Mouse (Mus musculus): ENCODE measurements at regions not wholly inside any gene's neighbourhood (a gene's known extent, or its start where the extent isn't known, plus 50 kb on each side); places are given as distances from the start of the nearest gene placed in this dataset.

DNA sequence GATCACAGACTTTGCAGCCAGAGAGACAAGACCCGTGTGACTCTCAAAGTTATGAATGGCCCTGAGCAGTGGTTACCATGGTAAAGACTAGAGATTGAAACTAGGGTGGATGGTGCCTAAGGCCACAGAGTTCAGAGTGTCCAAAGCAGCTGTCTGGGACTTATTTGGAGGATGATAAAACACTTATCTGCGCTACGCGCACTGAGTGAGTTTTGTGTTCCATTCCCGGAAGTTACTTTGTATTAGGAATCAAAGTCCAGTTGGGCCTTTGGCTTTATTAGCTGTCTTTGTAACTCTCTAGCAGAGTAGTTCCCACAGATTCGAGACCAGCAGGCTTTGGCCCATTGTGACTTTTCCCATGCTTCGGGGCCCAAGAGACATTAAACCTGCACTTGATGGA, 335.9 kb downstream of the Ets1 start:
- Histone ChIP-seq H3K9me3 (ENCODE audit: control insufficient read depth, low read length) (no peaks in the 10 kb centered on the region), H3K9ac (ENCODE audit: low read depth, low read length) (no peak overlapping the region), H3K4me2 (ENCODE audit: low read depth, low read length) (no peak overlapping the region), H3K27ac (replicated peaks; ENCODE audit: low read depth, low read length) (no peak overlapping the region), H3K4me3 (ENCODE audit: low read depth, low read length) (no peak overlapping the region), H3K36me3 (ENCODE audit: control insufficient read depth, insufficient read depth, low read length) (no peaks in the 10 kb centered on the region), H3K27me3 (replicated peaks; ENCODE audit: control insufficient read depth, insufficient read depth, low read length) (no peaks in the 10 kb centered on the region), H3K4me1 (ENCODE audit: control insufficient read depth, insufficient read depth, low read length) (peaks cover 8% of the 10 kb centered on the region; the same call in 1 of the 2 replicates)
- no peak for ATAC-seq (ENCODE audit: low read depth)
- peak; percentile 30 for DNase-seq (ENCODE audit: low spot score)
- 77% methylated on average over 7 of the region's 7 CpGs for WGBS

DNA sequence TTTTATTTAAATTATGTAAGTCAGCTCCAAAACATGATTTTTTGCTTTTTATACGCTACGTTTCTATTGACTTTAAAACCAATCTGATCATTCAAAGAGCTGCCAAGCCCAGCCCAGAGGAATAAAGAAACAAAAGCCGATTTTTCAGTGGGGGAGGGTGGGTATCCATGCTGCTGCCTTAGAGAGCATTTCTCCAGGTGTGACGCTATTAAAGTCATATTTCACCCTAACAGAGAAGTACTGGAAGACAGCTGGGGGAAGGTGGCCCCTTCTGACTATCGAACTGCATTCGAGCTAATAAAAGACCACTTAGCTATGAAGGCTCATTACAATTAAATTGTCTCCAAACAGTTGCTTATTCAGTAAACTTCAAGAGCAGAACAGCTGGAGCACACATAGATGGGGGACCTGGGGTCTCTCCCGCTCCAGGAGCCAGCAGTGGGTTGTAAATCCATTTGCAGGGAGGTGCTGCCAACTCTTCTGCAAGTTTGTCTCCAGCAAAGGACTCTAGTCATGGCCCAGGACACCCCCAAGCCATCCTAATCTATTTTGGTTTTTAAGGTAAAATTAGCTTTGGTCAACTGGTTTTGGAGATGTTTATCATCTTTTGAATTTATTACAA, 336.5 kb downstream of the Ets1 start:
- H3K27me3 ChIP-seq (replicated peaks; ENCODE audit: control insufficient read depth, insufficient read depth, low read length): no peaks in the 10 kb centered on the region
- DNase-seq (ENCODE audit: low spot score) (peak; percentile 29), ATAC-seq (ENCODE audit: low read depth) (no peak)
- no peak overlapping the region for H3K9ac ChIP-seq (ENCODE audit: low read depth, low read length)
- 62% methylated on average over 7 of the region's 7 CpGs for WGBS
- H3K9me3 ChIP-seq (ENCODE audit: control insufficient read depth, low read length): no peaks in the 10 kb centered on the region
- H3K4me2 ChIP-seq (ENCODE audit: low read depth, low read length): no peak overlapping the region
- no peak overlapping the region for H3K27ac ChIP-seq (replicated peaks; ENCODE audit: low read depth, low read length)
- H3K4me1 ChIP-seq (ENCODE audit: control insufficient read depth, insufficient read depth, low read length): peaks cover 8% of the 10 kb centered on the region; the same call in 1 of the 2 replicates
- H3K4me3 ChIP-seq (ENCODE audit: low read depth, low read length): no peak overlapping the region
- H3K36me3 ChIP-seq (ENCODE audit: control insufficient read depth, insufficient read depth, low read length): no peaks in the 10 kb centered on the region

DNA sequence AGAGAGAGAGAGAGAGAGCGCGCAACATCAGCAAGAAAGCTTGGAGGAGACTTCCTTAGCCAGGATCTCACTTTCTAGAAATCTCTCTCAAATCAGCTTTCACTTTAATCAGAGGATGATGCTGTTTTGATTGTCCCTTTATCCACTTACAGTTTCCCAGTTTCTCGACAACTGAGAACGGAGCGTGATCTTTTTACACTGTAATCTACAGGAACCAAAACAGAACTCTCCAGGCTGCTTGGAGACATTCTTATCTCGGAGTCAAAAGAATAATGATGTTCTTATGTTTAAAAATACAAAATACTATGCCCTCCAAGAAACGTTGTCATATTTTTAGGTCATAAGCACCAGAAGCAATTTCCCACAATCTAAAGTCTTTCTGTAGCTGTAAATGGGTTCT, 341.7 kb downstream of the Ets1 start:
- Histone ChIP-seq H3K27me3 (replicated peaks; ENCODE audit: control insufficient read depth, insufficient read depth, low read length) (no peaks in the 10 kb centered on the region), H3K27ac (replicated peaks; ENCODE audit: low read depth, low read length) (no peak overlapping the region), H3K9me3 (ENCODE audit: control insufficient read depth, low read length) (no peaks in the 10 kb centered on the region), H3K4me1 (ENCODE audit: control insufficient read depth, insufficient read depth, low read length) (0 out of 2 replicates have a peak, but pooled peaks cover 4% of the 10 kb centered on the region), H3K4me2 (ENCODE audit: low read depth, low read length) (no peak overlapping the region), H3K36me3 (ENCODE audit: control insufficient read depth, insufficient read depth, low read length) (no peaks in the 10 kb centered on the region), H3K9ac (ENCODE audit: low read depth, low read length) (no peak overlapping the region), H3K4me3 (ENCODE audit: low read depth, low read length) (no peak overlapping the region)
- ATAC-seq (ENCODE audit: low read depth) (no peak), DNase-seq (ENCODE audit: low spot score) (no peak)
- WGBS: 67% methylated on average over 7 of the region's 7 CpGs

DNA sequence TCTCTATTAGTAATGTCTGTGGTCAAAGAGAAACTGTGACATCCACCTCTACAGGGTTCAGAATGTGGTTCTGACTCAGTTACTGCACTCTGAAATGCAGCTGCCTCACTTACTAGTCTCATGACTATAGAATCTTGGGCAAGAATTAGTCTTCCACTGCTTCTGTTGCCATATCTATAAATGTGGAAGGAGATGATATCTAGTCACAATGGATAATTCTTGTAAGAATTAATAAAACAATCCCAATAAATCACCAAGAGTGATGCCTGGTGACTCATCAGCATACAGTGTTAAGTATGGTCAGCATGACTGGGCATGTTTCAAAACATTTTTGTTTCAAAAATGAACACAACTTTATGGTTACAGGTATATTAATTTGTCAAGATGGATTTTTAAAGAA, 344.8 kb downstream of the Ets1 start:
- ATAC-seq (ENCODE audit: low read depth) (no peak), DNase-seq (ENCODE audit: low spot score) (no peak)
- Histone ChIP-seq H3K27me3 (replicated peaks; ENCODE audit: control insufficient read depth, insufficient read depth, low read length) (no peaks in the 10 kb centered on the region), H3K4me3 (ENCODE audit: low read depth, low read length) (no peak overlapping the region), H3K4me1 (ENCODE audit: control insufficient read depth, insufficient read depth, low read length) (0 out of 2 replicates have a peak, but pooled peaks cover 4% of the 10 kb centered on the region), H3K36me3 (ENCODE audit: control insufficient read depth, insufficient read depth, low read length) (no peaks in the 10 kb centered on the region), H3K9me3 (ENCODE audit: control insufficient read depth, low read length) (no peaks in the 10 kb centered on the region), H3K27ac (replicated peaks; ENCODE audit: low read depth, low read length) (no peak overlapping the region), H3K4me2 (ENCODE audit: low read depth, low read length) (no peak overlapping the region), H3K9ac (ENCODE audit: low read depth, low read length) (no peak overlapping the region)

DNA sequence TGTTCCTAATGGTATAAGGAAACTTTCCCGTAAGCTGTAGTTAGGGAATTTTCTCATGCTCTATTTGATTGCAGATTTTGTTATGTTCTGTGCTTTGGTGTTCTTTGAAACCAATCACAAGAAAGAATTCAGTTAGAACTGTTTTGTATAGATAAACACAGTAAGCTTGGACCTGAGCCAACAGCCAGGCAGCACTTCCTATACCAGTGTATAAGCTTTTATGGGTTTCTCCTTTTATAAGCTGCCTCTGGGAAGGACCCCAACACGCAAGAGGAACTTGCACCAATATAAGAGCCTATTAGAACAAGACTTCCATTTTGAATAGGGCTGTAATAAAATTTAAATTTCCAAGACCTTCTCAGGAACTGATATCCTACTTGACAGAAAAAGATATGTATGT, 347.2 kb downstream of the Ets1 start:
- H3K27ac ChIP-seq (replicated peaks; ENCODE audit: low read depth, low read length): no peak overlapping the region
- WGBS: 58% methylated on average over 2 of the region's 2 CpGs
- H3K27me3 ChIP-seq (replicated peaks; ENCODE audit: control insufficient read depth, insufficient read depth, low read length): no peaks in the 10 kb centered on the region
- H3K36me3 ChIP-seq (ENCODE audit: control insufficient read depth, insufficient read depth, low read length): no peaks in the 10 kb centered on the region
- ATAC-seq (ENCODE audit: low read depth): no peak
- no peak for DNase-seq (ENCODE audit: low spot score)
- peaks cover 24% of the 10 kb centered on the region for H3K4me1 ChIP-seq (ENCODE audit: control insufficient read depth, insufficient read depth, low read length)
- no peak overlapping the region for H3K4me2 ChIP-seq (ENCODE audit: low read depth, low read length)
- H3K4me3 ChIP-seq (ENCODE audit: low read depth, low read length): no peak overlapping the region
- H3K9me3 ChIP-seq (ENCODE audit: control insufficient read depth, low read length): no peaks in the 10 kb centered on the region
- no peak overlapping the region for H3K9ac ChIP-seq (ENCODE audit: low read depth, low read length)

DNA sequence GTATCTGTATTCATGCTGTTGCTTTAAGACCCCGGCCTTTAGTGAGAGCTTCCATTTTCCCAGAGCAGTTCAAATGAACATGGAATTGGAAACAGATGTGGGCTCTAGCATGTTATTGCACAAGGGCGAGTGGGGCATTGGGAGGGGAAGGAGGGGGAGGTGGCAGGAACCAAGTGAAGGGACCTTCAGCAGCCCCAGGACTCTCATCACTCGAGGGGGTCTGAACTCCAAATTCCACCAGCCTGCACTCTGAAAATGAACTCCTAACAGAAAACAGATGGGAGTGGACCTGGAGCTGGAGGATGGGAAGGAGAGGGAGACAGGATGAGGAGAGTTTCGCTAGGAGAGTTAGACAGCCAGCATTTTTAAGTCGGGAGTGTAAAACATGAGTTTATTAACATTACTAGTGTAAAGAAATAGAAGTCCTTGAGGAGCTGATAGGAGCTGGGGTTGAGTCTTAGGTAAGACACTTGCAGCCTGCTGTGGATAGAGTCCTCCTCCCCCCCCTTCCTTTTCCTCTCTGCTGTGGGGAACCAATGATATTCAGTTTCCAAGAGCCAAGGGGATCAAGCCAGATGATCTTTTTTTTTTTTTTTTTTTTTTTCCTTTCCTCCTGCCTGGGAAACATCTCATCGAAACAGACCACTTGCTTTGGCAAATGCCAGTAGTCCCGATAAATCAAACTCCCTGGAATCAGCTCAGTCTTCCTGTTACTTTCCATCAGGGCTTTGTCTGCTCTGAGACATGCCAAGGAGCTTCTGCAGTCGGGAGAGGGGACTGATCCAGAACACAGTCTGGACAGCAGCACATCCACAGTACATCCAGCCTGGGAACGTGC, 351.0 kb downstream of the Ets1 start:
- Histone ChIP-seq H3K27me3 (replicated peaks; ENCODE audit: control insufficient read depth, insufficient read depth, low read length) (no peaks in the 10 kb centered on the region), H3K4me2 (ENCODE audit: low read depth, low read length) (peak overlapping the region; percentile 46), H3K27ac (replicated peaks; ENCODE audit: low read depth, low read length) (peak overlapping the region; percentile 80), H3K4me3 (ENCODE audit: low read depth, low read length) (no peak overlapping the region), H3K36me3 (ENCODE audit: control insufficient read depth, insufficient read depth, low read length) (no peaks in the 10 kb centered on the region), H3K9ac (ENCODE audit: low read depth, low read length) (no peak overlapping the region), H3K4me1 (ENCODE audit: control insufficient read depth, insufficient read depth, low read length) (peaks cover 20% of the 10 kb centered on the region), H3K9me3 (ENCODE audit: control insufficient read depth, low read length) (no peaks in the 10 kb centered on the region)
- WGBS: 17% methylated on average over 9 of the region's 9 CpGs
- ATAC-seq (ENCODE audit: low read depth) (peak; percentile 83), DNase-seq (ENCODE audit: low spot score) (peak; percentile 90)

DNA sequence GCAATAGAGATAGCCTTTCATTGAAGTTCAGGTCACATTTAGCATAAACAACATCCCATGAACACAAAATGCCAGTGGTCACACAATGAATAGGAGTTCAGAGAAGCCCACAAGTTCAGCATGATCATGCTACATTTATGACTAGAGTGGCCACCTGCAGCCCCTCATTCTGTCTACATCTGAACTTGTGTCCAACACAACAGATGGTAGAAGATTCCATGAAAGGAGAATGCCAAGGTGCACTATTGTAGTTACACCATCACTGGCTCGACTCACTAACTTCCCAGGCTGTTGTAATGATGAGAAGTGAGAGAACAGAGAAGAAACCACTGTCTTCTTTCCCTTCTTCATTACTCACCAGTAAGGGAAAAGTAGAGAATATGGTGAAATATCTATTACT, 353.0 kb downstream of the Ets1 start:
- Histone ChIP-seq H3K4me1 (ENCODE audit: control insufficient read depth, insufficient read depth, low read length) (peaks cover 20% of the 10 kb centered on the region), H3K9me3 (ENCODE audit: control insufficient read depth, low read length) (no peaks in the 10 kb centered on the region), H3K9ac (ENCODE audit: low read depth, low read length) (no peak overlapping the region), H3K27me3 (replicated peaks; ENCODE audit: control insufficient read depth, insufficient read depth, low read length) (no peaks in the 10 kb centered on the region), H3K4me2 (ENCODE audit: low read depth, low read length) (no peak overlapping the region), H3K27ac (replicated peaks; ENCODE audit: low read depth, low read length) (no peak overlapping the region), H3K36me3 (ENCODE audit: control insufficient read depth, insufficient read depth, low read length) (no peaks in the 10 kb centered on the region), H3K4me3 (ENCODE audit: low read depth, low read length) (no peak overlapping the region)
- no peak for DNase-seq (ENCODE audit: low spot score)
- WGBS: 77% methylated on average over 1 of the region's 1 CpGs
- ATAC-seq (ENCODE audit: low read depth): no peak

DNA sequence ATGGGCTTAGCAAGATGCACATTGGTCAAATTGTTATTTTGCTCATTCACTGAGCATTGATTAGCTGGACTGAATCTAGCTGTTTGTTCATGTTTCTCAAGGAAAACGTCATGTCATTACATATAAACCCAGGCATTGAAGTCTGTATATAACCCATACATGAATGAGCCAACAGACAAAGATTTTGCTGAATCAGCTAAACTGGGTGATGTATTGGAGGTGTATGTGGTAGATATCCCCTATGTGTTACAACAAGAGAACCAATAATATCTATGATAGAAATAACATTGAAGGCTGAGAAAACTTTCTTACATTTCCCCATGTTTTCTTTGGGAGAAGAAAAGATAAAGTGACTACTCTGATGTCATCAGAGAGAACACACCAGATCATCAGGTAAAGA, 362.3 kb downstream of the Ets1 start:
- 92% methylated on average over 1 of the region's 1 CpGs for WGBS

More for the DNA sequence above, 362.3 kb downstream of the Ets1 start:
- no peak overlapping the region for H3K4me3 ChIP-seq (ENCODE audit: low read depth, low read length)
- H3K4me2 ChIP-seq (ENCODE audit: low read depth, low read length): no peak overlapping the region
- H3K9ac ChIP-seq (ENCODE audit: low read depth, low read length): no peak overlapping the region
- H3K36me3 ChIP-seq (ENCODE audit: control insufficient read depth, insufficient read depth, low read length): no peaks in the 10 kb centered on the region
- no peaks in the 10 kb centered on the region for H3K27me3 ChIP-seq (replicated peaks; ENCODE audit: control insufficient read depth, insufficient read depth, low read length)
- DNase-seq (ENCODE audit: low spot score) (no peak), ATAC-seq (ENCODE audit: low read depth) (no peak)
- peaks cover 6% of the 10 kb centered on the region; the same call in 1 of the 2 replicates for H3K9me3 ChIP-seq (ENCODE audit: control insufficient read depth, low read length)
- H3K27ac ChIP-seq (replicated peaks; ENCODE audit: low read depth, low read length): no peak overlapping the region
- peaks cover 9% of the 10 kb centered on the region; the same call in 1 of the 2 replicates for H3K4me1 ChIP-seq (ENCODE audit: control insufficient read depth, insufficient read depth, low read length)

Measured in embryonic facial prominence, embryonic 14.5 days (tissue).